Mouse (Mus musculus): ENCODE data around the gene Dpy19l3.

Gene Dpy19l3

GRCm38 (mm10) chr7:35761801-35762200, 7.5 kb upstream of the Dpy19l3 start:
- ChIA-PET POLR2A (interaction anchor here (0.5 to 1.3 kb wide), 5 partner anchors 9 to 428 kb away, joined by 3 to 5 read pairs (median 3); partner anchors contain the start of gene Rhpn2 (in 1 of the 4)), CTCF (interaction anchor here in 2 of 4 experiments (0.6 to 2.1 kb wide), 9 partner anchors 8 to 123 kb away, joined by 3 to 10 read pairs (median 5); partner anchors contain the start of gene Dpy19l3 (in 1 of the 2))

- CTCF ChIA-PET = interaction anchor here (0.5 to 2.3 kb wide), 47 partner anchors 9 to 1843 kb away, joined by 3 to 20 read pairs (median 4); partner anchors contain the start of gene Zfp507 (in 1 of the 4)
- POLR2A ChIA-PET = interaction anchor here in 2 of 4 experiments (0.5 to 1.0 kb wide), 3 partner anchors 99 to 174 kb away, joined by 3 read pairs; partner anchors contain the start of gene Ankrd27 (in 1 of the 2)
These were observed 5.3 kb upstream of the Dpy19l3 start for GRCm38 (mm10) chr7:35759602-35760001.

GRCm38 (mm10) chr7:35756510-35757440, 2.5 kb upstream of the Dpy19l3 start:
- CTCF ChIA-PET = interaction anchor here (0.5 to 4.0 kb wide), 34 partner anchors 9 to 846 kb away, joined by 3 to 24 read pairs (median 3); no protein-coding TSS in a partner anchor
- POLR2A ChIA-PET = interaction anchor here in 3 of 4 experiments (0.6 to 1.1 kb wide), 5 partner anchors 19 to 329 kb away, joined by 3 to 4 read pairs (median 3); no protein-coding TSS in a partner anchor

GRCm38 (mm10) chr7:35754886-35755168, 573 bp upstream of the Dpy19l3 start:
- ChIA-PET POLR2A (interaction anchor here in 3 of 4 experiments (0.9 to 1.7 kb wide), 11 partner anchors 8 to 169 kb away, joined by 3 to 8 read pairs (median 4); partner anchors contain the start of gene Ankrd27 (in 1 of the 3)), CTCF (interaction anchor here in 2 of 4 experiments (0.7 to 4.0 kb wide), 10 partner anchors 9 to 964 kb away, joined by 3 to 24 read pairs (median 4); no protein-coding TSS in a partner anchor)

GRCm38 (mm10) chr7:35753319-35754032, 778 bp downstream of the Dpy19l3 start:
- ChIA-PET CTCF (interaction anchor here (0.6 to 4.0 kb wide), 10 partner anchors 9 to 497 kb away, joined by 3 to 24 read pairs (median 4); no protein-coding TSS in a partner anchor), POLR2A (interaction anchor here in 3 of 4 experiments (0.5 to 1.7 kb wide), 16 partner anchors 8 to 210 kb away, joined by 3 to 8 read pairs (median 3); partner anchors contain the start of gene Ankrd27 (in 2 of the 3))

- ChIA-PET CTCF (interaction anchor here in 2 of 4 experiments (1.2 to 1.5 kb wide), 2 partner anchors 10 kb away, joined by 3 to 4 read pairs; no protein-coding TSS in a partner anchor), POLR2A (no interaction called here)
These were observed 3.4 kb downstream of the Dpy19l3 start for GRCm38 (mm10) chr7:35750873-35751272.

GRCm38 (mm10) chr7:35747397-35747964, 6.8 kb downstream of the Dpy19l3 start:
- ChIA-PET POLR2A (no interaction called here), CTCF (interaction anchor here in 1 of 4 experiments (0.6 to 1.3 kb wide), 2 partner anchors 12 to 68 kb away, joined by 3 read pairs; no protein-coding TSS in a partner anchor)

- CTCF ChIA-PET = interaction anchor here in 2 of 4 experiments (0.6 to 0.9 kb wide), 3 partner anchors 12 to 67 kb away, joined by 3 to 4 read pairs (median 4); no protein-coding TSS in a partner anchor
- POLR2A ChIA-PET = interaction anchor here (0.6 to 1.6 kb wide), 4 partner anchors 26 to 988 kb away, joined by 3 to 4 read pairs (median 4); no protein-coding TSS in a partner anchor
These were observed 7.4 kb downstream of the Dpy19l3 start for GRCm38 (mm10) chr7:35746686-35747396.

GRCm38 (mm10) chr7:35745281-35745702, 9.0 kb downstream of the Dpy19l3 start:
- CTCF ChIA-PET = interaction anchor here (0.6 to 1.6 kb wide), 10 partner anchors 9 to 303 kb away, joined by 3 to 6 read pairs (median 3); partner anchors contain the start of gene Dpy19l3 (in 1 of the 4)
- POLR2A ChIA-PET = interaction anchor here in 3 of 4 experiments (0.6 to 2.2 kb wide), 5 partner anchors 9 to 324 kb away, joined by 3 to 8 read pairs (median 4); partner anchors contain the start of gene Dpy19l3 (in 1 of the 3)

GRCm38 (mm10) chr7:35744771-35745170, 9.5 kb downstream of the Dpy19l3 start:
- CTCF ChIA-PET = interaction anchor here (0.6 to 1.6 kb wide), 10 partner anchors 10 to 302 kb away, joined by 3 to 6 read pairs (median 3); partner anchors contain the start of gene Dpy19l3 (in 1 of the 4)
- POLR2A ChIA-PET = interaction anchor here in 2 of 4 experiments (1.4 to 2.2 kb wide), 2 partner anchors 10 kb away, joined by 6 to 8 read pairs; partner anchors contain the start of gene Dpy19l3 (in 1 of the 2)

- CTCF ChIA-PET = interaction anchor here in 3 of 4 experiments (0.7 to 2.4 kb wide), 3 partner anchors 14 to 356 kb away, joined by 3 to 10 read pairs (median 3); no protein-coding TSS in a partner anchor
- POLR2A ChIA-PET = interaction anchor here in 1 of 4 experiments (0.8 kb wide), 1 partner anchor 97 kb away, joined by 3 read pairs; no protein-coding TSS in a partner anchor
These were observed 11.9 kb downstream of the Dpy19l3 start for GRCm38 (mm10) chr7:35742310-35742709.

- POLR2A ChIA-PET = interaction anchor here in 2 of 4 experiments (1.7 to 1.8 kb wide), 2 partner anchors 13 to 29 kb away, joined by 4 read pairs; partner anchors contain the start of gene Dpy19l3 (in 1 of the 2)
These were observed 12.4 kb downstream of the Dpy19l3 start for GRCm38 (mm10) chr7:35741858-35742257.

GRCm38 (mm10) chr7:35740489-35741230, 13.6 kb downstream of the Dpy19l3 start:
- POLR2A ChIA-PET = interaction anchor here in 2 of 4 experiments (0.7 to 1.8 kb wide), 4 partner anchors 14 to 310 kb away, joined by 3 to 4 read pairs (median 4); partner anchors contain the start of gene Dpy19l3 (in 2 of the 2)
- CTCF ChIA-PET = interaction anchor here (0.6 to 2.4 kb wide), 37 partner anchors 8 to 481 kb away, joined by 3 to 10 read pairs (median 4); partner anchors contain the start of genes Dpy19l3 (in 1 of the 4) and Rhpn2 (in 1 of the 4)

More at GRCm38 (mm10) chr7:35741858-35742257, 12.4 kb downstream of the Dpy19l3 start:
- CTCF ChIA-PET = interaction anchor here in 3 of 4 experiments (0.5 to 2.4 kb wide), 6 partner anchors 15 to 162 kb away, joined by 3 to 10 read pairs (median 3); no protein-coding TSS in a partner anchor

GRCm38 (mm10) chr7:35738871-35739270, 15.4 kb downstream of the Dpy19l3 start:
- POLR2A ChIA-PET = no interaction called here

GRCm38 (mm10) chr7:35733313-35734050, 20.8 kb downstream of the Dpy19l3 start:
- POLR2A ChIA-PET = interaction anchor here in 1 of 4 experiments (1.7 kb wide), 1 partner anchor 11 kb away, joined by 6 read pairs; no protein-coding TSS in a partner anchor

More at GRCm38 (mm10) chr7:35738871-35739270, 15.4 kb downstream of the Dpy19l3 start:
- CTCF ChIA-PET = interaction anchor here in 1 of 4 experiments (1.6 kb wide), 1 partner anchor 80 kb away, joined by 5 read pairs; no protein-coding TSS in a partner anchor

More at GRCm38 (mm10) chr7:35733313-35734050, 20.8 kb downstream of the Dpy19l3 start:
- CTCF ChIA-PET = interaction anchor here in 2 of 4 experiments (1.9 kb wide), 2 partner anchors 26 to 105 kb away, joined by 4 to 9 read pairs; no protein-coding TSS in a partner anchor

All from embryonic stem cell, embryonic (primary cell).